Mouse (Mus musculus): Measurements from ENCODE around the gene Spx. TPM values are rescaled to one million over a fixed set of nuclear protein-coding genes. Genes with fewer than 3 reads are reported as not detected.

Gene Spx
- polyA plus RNA-seq, 1 experiment from 2014 or later: 0.27 TPM

- WGBS (ENCODE audit: insufficient replicate concordance): 61% methylated on average over 7 of the region's 7 CpGs
- H3K9me3 ChIP-seq (replicated peaks; ENCODE audit: control insufficient read depth, low read length): no peaks in the 10 kb centered on the region
- no peak overlapping the region for H3K27ac ChIP-seq (ENCODE audit: low read length)
- H3K27me3 ChIP-seq (ENCODE audit: control insufficient read depth, insufficient read depth, low read depth, low read length): no peaks in the 10 kb centered on the region
- H3K9ac ChIP-seq (ENCODE audit: low read depth, low read length): no peak overlapping the region
- ATAC-seq (ENCODE audit: low read depth): no peak
- H3K4me1 ChIP-seq (ENCODE audit: control insufficient read depth, low read depth, low read length): no peaks in the 10 kb centered on the region; the same call in 1 of the 2 replicates
- H3K4me3 ChIP-seq (ENCODE audit: low read depth, low read length): no peak overlapping the region
- H3K36me3 ChIP-seq (ENCODE audit: control insufficient read depth, insufficient read depth): no peaks in the 10 kb centered on the region; the same call in 1 of the 2 replicates
- no peak overlapping the region for H3K4me2 ChIP-seq (ENCODE audit: low read depth, low read length)
Measured at GRCm38 (mm10) chr6:142458010-142458409, 44.8 kb downstream of the Spx start.

- Histone ChIP-seq H3K27me3 (ENCODE audit: control insufficient read depth, insufficient read depth, low read depth, low read length) (no peaks in the 10 kb centered on the region), H3K9me3 (replicated peaks; ENCODE audit: control insufficient read depth, low read length) (no peaks in the 10 kb centered on the region), H3K27ac (ENCODE audit: low read length) (no peak overlapping the region), H3K4me3 (ENCODE audit: low read depth, low read length) (no peak overlapping the region), H3K36me3 (ENCODE audit: control insufficient read depth, insufficient read depth) (no peaks in the 10 kb centered on the region; the same call in 1 of the 2 replicates), H3K4me2 (ENCODE audit: low read depth, low read length) (no peak overlapping the region), H3K4me1 (ENCODE audit: control insufficient read depth, low read depth, low read length) (no peaks in the 10 kb centered on the region; the same call in 1 of the 2 replicates), H3K9ac (ENCODE audit: low read depth, low read length) (no peak overlapping the region)
- 53% methylated on average over 14 of the region's 14 CpGs for WGBS (ENCODE audit: insufficient replicate concordance)
- ATAC-seq (ENCODE audit: low read depth): peak; percentile 54; the same call in 1 of the 2 replicates
Measured at GRCm38 (mm10) chr6:142459017-142459678, 45.9 kb downstream of the Spx start.

- no peak overlapping the region for H3K27ac ChIP-seq (ENCODE audit: low read length)
- no peak for ATAC-seq (ENCODE audit: low read depth)
- no peaks in the 10 kb centered on the region for H3K27me3 ChIP-seq (ENCODE audit: control insufficient read depth, insufficient read depth, low read depth, low read length)
- H3K36me3 ChIP-seq (ENCODE audit: control insufficient read depth, insufficient read depth): no peaks in the 10 kb centered on the region
- H3K4me3 ChIP-seq (ENCODE audit: low read depth, low read length): no peak overlapping the region
- no peaks in the 10 kb centered on the region for H3K9me3 ChIP-seq (replicated peaks; ENCODE audit: control insufficient read depth, low read length)
- H3K4me1 ChIP-seq (ENCODE audit: control insufficient read depth, low read depth, low read length): no peaks in the 10 kb centered on the region; the same call in 1 of the 2 replicates
- H3K4me2 ChIP-seq (ENCODE audit: low read depth, low read length): no peak overlapping the region
- no peak overlapping the region for H3K9ac ChIP-seq (ENCODE audit: low read depth, low read length)
- 63% methylated on average over 6 of the region's 6 CpGs for WGBS (ENCODE audit: insufficient replicate concordance)
Measured at GRCm38 (mm10) chr6:142462194-142462593, 49.0 kb downstream of the Spx start.

Other genes starting within 250 kb of the Spx start
- not detected in 2 replicates for gene Slco1a6, start 204.9 kb upstream of the Spx start, polyA plus RNA-seq (2015; fragmentation: Nextera tagmentation; extraction: Ambion mirVana)
- 2.0 TPM in 1 of 2 replicates, not detected in the other for gene Iapp, start 115.0 kb upstream of the Spx start, polyA plus RNA-seq (2015; fragmentation: Nextera tagmentation; extraction: Ambion mirVana)
- gene Slco1a5, start 90.5 kb upstream of the Spx start, polyA plus RNA-seq (2015; fragmentation: Nextera tagmentation; extraction: Ambion mirVana): 0.05 TPM in 1 of 2 replicates, not detected in the other
- gene Pyroxd1, start 67.8 kb upstream of the Spx start, polyA plus RNA-seq (2015; fragmentation: Nextera tagmentation; extraction: Ambion mirVana): 5.6 and 6.3 TPM in 2 replicates
- 12.1 and 13.8 TPM in 2 replicates for gene Recql, start 26.4 kb upstream of the Spx start, polyA plus RNA-seq (2015; fragmentation: Nextera tagmentation; extraction: Ambion mirVana)
- gene Golt1b, start 26.2 kb upstream of the Spx start, polyA plus RNA-seq (2015; fragmentation: Nextera tagmentation; extraction: Ambion mirVana): 26.1 and 27.3 TPM in 2 replicates
- 81.0 and 83.9 TPM in 2 replicates for gene Gys2, start 59.7 kb downstream of the Spx start, polyA plus RNA-seq (2015; fragmentation: Nextera tagmentation; extraction: Ambion mirVana)
- 15.5 and 17.6 TPM in 2 replicates for gene Ldhb, start 94.5 kb downstream of the Spx start, polyA plus RNA-seq (2015; fragmentation: Nextera tagmentation; extraction: Ambion mirVana)
- gene Kcnj8, start 158.2 kb downstream of the Spx start, polyA plus RNA-seq (2015; fragmentation: Nextera tagmentation; extraction: Ambion mirVana): 2.0 and 2.1 TPM in 2 replicates

All from liver, embryonic 16.5 days (tissue).